Mouse (Mus musculus) urinary bladder, adult 2 months (tissue): ENCODE data around the gene Them7. TPM values are rescaled to one million over a fixed set of nuclear protein-coding genes. Genes with fewer than 3 reads are reported as not detected.
A peak's percentile ranks its signal among the peaks of the same experiment; 100 is the strongest.

Experiments used
- DNase-seq: peaks from one replicate; pipeline ENCODE4 v3.0.0; 2022; ENCODE audit warnings: low spot score
- polyA plus RNA-seq: library from polyadenylated mRNA; depleted of rRNA; stranded (reverse); fragments of >200 nt; gene quantifications from 2 replicates; pipeline ENCODE4 v1.2.3, GENCODE M21; 2012

Gene Them7
- polyA plus RNA-seq, 1 experiment: 0.11 TPM

GRCm38 (mm10) chr2:105379682-105380081, 155.6 kb downstream of the Them7 start:
- no peak for DNase-seq

GRCm38 (mm10) chr2:105380757-105381319, 156.7 kb downstream of the Them7 start:
- DNase-seq: no peak

- no peak for DNase-seq
Measured at GRCm38 (mm10) chr2:105383063-105383462, 158.9 kb downstream of the Them7 start.

GRCm38 (mm10) chr2:105384998-105385397, 160.9 kb downstream of the Them7 start:
- no peak for DNase-seq

GRCm38 (mm10) chr2:105386418-105386817, 162.3 kb downstream of the Them7 start:
- no peak for DNase-seq

GRCm38 (mm10) chr2:105389007-105389890, 165.1 kb downstream of the Them7 start:
- no peak for DNase-seq

- DNase-seq: no peak
Measured at GRCm38 (mm10) chr2:105390653-105391413, 166.7 kb downstream of the Them7 start.

- DNase-seq: no peak
Measured at GRCm38 (mm10) chr2:105391414-105391784, 167.3 kb downstream of the Them7 start.

GRCm38 (mm10) chr2:105392514-105392913, 168.4 kb downstream of the Them7 start:
- no peak for DNase-seq

GRCm38 (mm10) chr2:105394375-105394774, 170.3 kb downstream of the Them7 start:
- DNase-seq: no peak

GRCm38 (mm10) chr2:105396066-105396465, 171.9 kb downstream of the Them7 start:
- no peak for DNase-seq

- DNase-seq: no peak
Measured at GRCm38 (mm10) chr2:105397446-105398211, 173.5 kb downstream of the Them7 start.

GRCm38 (mm10) chr2:105398636-105399084, 174.5 kb downstream of the Them7 start:
- peak; percentile 55 for DNase-seq

- peak; percentile 61 for DNase-seq
Measured at GRCm38 (mm10) chr2:105399085-105399891, 175.2 kb downstream of the Them7 start, which contains the start of gene Rcn1. Gene Rcn1 (minus strand): TSS chr2:105399319.

- no peak for DNase-seq
Measured at GRCm38 (mm10) chr2:105400558-105400957, 176.4 kb downstream of the Them7 start.

- no peak for DNase-seq
Measured at GRCm38 (mm10) chr2:105402180-105402579, 178.1 kb downstream of the Them7 start.

GRCm38 (mm10) chr2:105408511-105408910, 184.4 kb downstream of the Them7 start:
- DNase-seq: no peak

- no peak for DNase-seq
Measured at GRCm38 (mm10) chr2:105409253-105409652, 185.1 kb downstream of the Them7 start.

- DNase-seq: no peak
Measured at GRCm38 (mm10) chr2:105414309-105414708, 190.2 kb downstream of the Them7 start.

- no peak for DNase-seq
Measured at GRCm38 (mm10) chr2:105416046-105416659, 192.0 kb downstream of the Them7 start.
